Mouse (Mus musculus): ENCODE results near the gene Plekhg5.

- TF ChIP-seq CTCF (IDR thresholded peaks at IDR 0.05; ENCODE audit: low read depth) = no peak
- TF ChIP-seq EP300 (IDR thresholded peaks at IDR 0.05; ENCODE audit: low read depth) = no peak
Measured at GRCm38 (mm10) chr4:152158585-152159284, 86.4 kb downstream of the Plekhg5 start, which contains the start of gene Hes2.
